18 mouse cellular contexts compared by ENCODE assay signal in the genomic region with DNA sequence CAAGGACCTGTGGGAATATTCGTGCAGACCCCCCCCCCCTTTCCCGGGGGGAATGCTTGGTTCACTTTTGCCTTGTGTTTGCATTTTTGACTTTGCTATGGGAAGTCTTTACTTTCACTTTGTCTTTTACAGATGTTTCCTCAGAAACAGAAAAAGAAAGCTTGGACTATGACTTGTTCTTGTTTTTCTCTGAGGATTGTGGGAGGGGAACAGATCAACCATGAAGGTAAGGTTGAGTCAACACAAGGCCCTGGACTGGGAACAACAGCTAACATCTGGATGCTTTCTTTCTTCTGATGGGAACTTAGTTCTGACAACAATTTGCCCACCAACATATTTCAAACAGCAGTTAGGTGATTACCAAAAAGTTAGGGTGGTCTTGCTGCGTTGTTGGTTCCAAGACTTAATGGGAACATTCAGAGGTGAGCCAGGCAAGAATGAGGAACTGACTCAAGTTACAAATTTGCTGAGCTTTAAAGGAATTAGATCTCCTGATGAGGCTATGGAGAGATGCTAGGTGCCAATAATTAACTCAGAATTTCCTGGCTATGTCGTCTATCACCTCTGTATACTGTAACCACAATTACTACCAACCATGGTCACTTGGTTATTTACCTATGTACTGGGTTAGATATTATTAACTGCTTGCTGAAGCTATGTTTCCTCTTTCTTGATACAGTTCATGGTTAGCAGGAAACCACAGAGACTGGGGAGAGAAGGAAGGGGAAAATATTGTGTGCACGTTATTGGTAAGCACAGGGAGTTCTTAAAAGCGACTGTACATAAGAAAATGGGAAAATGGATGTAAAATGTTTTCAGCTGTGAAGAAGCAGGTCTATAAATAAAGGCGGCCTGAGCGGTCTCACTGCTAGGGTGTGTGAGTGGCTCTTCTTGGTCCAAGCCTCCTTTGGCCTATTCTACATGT. TPM values are rescaled to one million over a fixed set of nuclear protein-coding genes. Genes with fewer than 3 reads are reported as not detected.
DNase-seq lines count a peak whose midpoint lies in the region; ATAC-seq and TF ChIP-seq lines count a peak whose summit lies in the region.
"Had no signal": no experiment of that assay in that cellular context is flagged by ENCODE, and none has a peak within 500 bp of the region (broad histone marks: within the 10 kb centered on the region; RNA-seq: fewer than 3 reads in every experiment).

No protein-coding gene starts in this region.

- WGBS in kidney, postnatal 0 days: 57% methylated on average over 8 of the region's 8 CpGs
- 5% methylated on average over 8 of the region's 8 CpGs for WGBS in bone marrow, adult 2 months

- no peaks in the 10 kb centered on the region for H3K79me2 ChIP-seq in CH12.LX (replicated peaks; ENCODE audit: control insufficient read depth, extremely low read depth, insufficient read depth, poor library complexity, severe bottlenecking)

- peak; percentile 57 for DNase-seq in kidney, postnatal 0 days (ENCODE audit: low spot score)
- no peak for DNase-seq in kidney, postnatal 10 days
- DNase-seq in CH12.LX (ENCODE audit: extremely low read depth): peak; percentile 38
- DNase-seq in layer of hippocampus, adult 9-11 months: no peak
- DNase-seq in urinary bladder, postnatal 4 days (ENCODE audit: low spot score in 2 of 2): no peak
- DNase-seq: adrenal gland, adult 2 months; cerebellum, adult 9-10 months; heart, adult 2 months; lung, adult 18-20 months; lung, postnatal 36 days; right cerebral cortex, postnatal 25 days had no signal

- H3K4me1 ChIP-seq in kidney, postnatal 0 days (replicated peaks; ENCODE audit: insufficient read depth, low read length): peaks cover 6% of the 10 kb centered on the region; the same call in 1 of the 2 replicates
- peaks cover 6 to 24% of the 10 kb centered on the region in 2 experiments; a peak in 3 of 4 replicates for H3K4me1 ChIP-seq in CH12.LX (ENCODE audit: control insufficient read depth in 1 of 2, insufficient read depth in 2 of 2)
- peaks cover 5% of the 10 kb centered on the region for H3K4me1 ChIP-seq in bone marrow, adult 2 months (ENCODE audit: control insufficient read depth, insufficient read depth, low read length)
- H3K4me1 ChIP-seq: forebrain, embryonic 15.5 days; midbrain, embryonic 15.5 days had no signal

- H3K9me3 ChIP-seq in kidney, postnatal 0 days (replicated peaks; ENCODE audit: low read length): no peaks in the 10 kb centered on the region
- no peaks in the 10 kb centered on the region for H3K9me3 ChIP-seq in CH12.LX (replicated peaks; ENCODE audit: low read length)
- H3K9me3 ChIP-seq: forebrain, embryonic 15.5 days; hindbrain, embryonic 15.5 days; limb, embryonic 12.5 days; midbrain, embryonic 15.5 days; stomach, embryonic 15.5 days had no signal

- TF ChIP-seq POLR2A in CH12.LX (IDR thresholded peaks at IDR 0.05; ENCODE audit: low read depth, low read length): no peak
- no peak for TF ChIP-seq POLR2A in bone marrow, adult 2 months (IDR thresholded peaks at IDR 0.05; ENCODE audit: borderline replicate concordance, control insufficient read depth, low read depth, low read length)

- in situ Hi-C loops in CH12.LX (cut with MboI; ENCODE audit: low pct_ligation_motif_present, low pct_unique_long_range_greater_than_20kb, low sequenced_read_pairs): no loop called here

- no peak for TF ChIP-seq RAD21 in CH12.LX (IDR thresholded peaks at IDR 0.05; ENCODE audit: low read depth, low read length)

- no peak overlapping the region for H3K4me2 ChIP-seq in kidney, postnatal 0 days (ENCODE audit: low read length)
- H3K4me2 ChIP-seq in CH12.LX (ENCODE audit: insufficient read depth, low read depth, poor library complexity, severe bottlenecking): peak overlapping the region; percentile 91
- H3K4me2 ChIP-seq: forebrain, embryonic 15.5 days; hindbrain, embryonic 15.5 days; limb, embryonic 12.5 days; midbrain, embryonic 15.5 days; stomach, embryonic 15.5 days had no signal

- peak; percentile 48; the same call in 1 of the 2 replicates for ATAC-seq in kidney, postnatal 0 days (replicated peaks; ENCODE audit: low FRiP score, low read depth)
- peak; percentile 67 for ATAC-seq in megakaryocyte, adult 5-6 weeks (ENCODE audit: poor library complexity, severe bottlenecking)
- ATAC-seq: forebrain, embryonic 15.5 days; midbrain, embryonic 15.5 days had no signal

- no peaks in the 10 kb centered on the region for H3K27me3 ChIP-seq in kidney, postnatal 0 days (ENCODE audit: insufficient read depth, low read length)
- H3K27me3 ChIP-seq in CH12.LX (replicated peaks): no peaks in the 10 kb centered on the region
- H3K27me3 ChIP-seq: forebrain, embryonic 15.5 days; hindbrain, embryonic 15.5 days; limb, embryonic 12.5 days; midbrain, embryonic 15.5 days; stomach, embryonic 15.5 days had no signal

- no peak overlapping the region for H3K4me3 ChIP-seq in kidney, postnatal 0 days (replicated peaks; ENCODE audit: low read depth, low read length)
- no peak overlapping the region for H3K4me3 ChIP-seq in CH12.LX (replicated peaks in 1 of 3; ENCODE audit: low read depth in 2 of 3, low read length in 2 of 3, poor library complexity in 1 of 3)
- peak overlapping the region; percentile 7 for H3K4me3 ChIP-seq in bone marrow, adult 2 months (replicated peaks; ENCODE audit: control insufficient read depth, low read depth, low read length)
- H3K4me3 ChIP-seq: forebrain, embryonic 15.5 days; heart, adult 2 months; hindbrain, embryonic 15.5 days; limb, embryonic 12.5 days; midbrain, embryonic 15.5 days; stomach, embryonic 15.5 days had no signal

- H3K9ac ChIP-seq in kidney, postnatal 0 days (ENCODE audit: low read depth, low read length): no peak overlapping the region
- H3K9ac ChIP-seq in CH12.LX (ENCODE audit: insufficient read depth, low read depth): peak overlapping the region; percentile 47; the same call in 1 of the 2 replicates
- H3K9ac ChIP-seq: forebrain, embryonic 15.5 days; hindbrain, embryonic 15.5 days; limb, embryonic 12.5 days; midbrain, embryonic 15.5 days; stomach, embryonic 15.5 days had no signal

- TF ChIP-seq EP300 in CH12.LX (IDR thresholded peaks at IDR 0.05; ENCODE audit: low read length): peak; percentile 70; the same call in 1 of the 2 replicates

- dilution Hi-C loops in CH12.LX (cut with MboI; ENCODE audit: extremely low pct_ligation_motif_present, extremely low pct_unique_long_range_greater_than_20kb, low sequenced_read_pairs): no loop called here

- H3K27ac ChIP-seq in kidney, postnatal 0 days: peak overlapping the region; percentile 51
- no peak overlapping the region for H3K27ac ChIP-seq in CH12.LX (ENCODE audit: insufficient read depth, low read depth)
- H3K27ac ChIP-seq in bone marrow, adult 2 months (ENCODE audit: control insufficient read depth, insufficient read depth, low read depth, low read length, poor library complexity): peak overlapping the region; percentile 41; the same call in 1 of the 2 replicates
- H3K27ac ChIP-seq: forebrain, embryonic 15.5 days; heart, adult 2 months; hindbrain, embryonic 15.5 days; limb, embryonic 12.5 days; midbrain, embryonic 15.5 days; stomach, embryonic 15.5 days had no signal

- no peaks in the 10 kb centered on the region for H3K36me3 ChIP-seq in kidney, postnatal 0 days (ENCODE audit: insufficient read depth, low read length)
- H3K36me3 ChIP-seq in CH12.LX (replicated peaks in 1 of 2; ENCODE audit: control insufficient read depth in 1 of 2, insufficient read depth in 1 of 2, low read length in 1 of 2): no peaks in the 10 kb centered on the region
- H3K36me3 ChIP-seq: forebrain, embryonic 15.5 days; hindbrain, embryonic 15.5 days; limb, embryonic 12.5 days; midbrain, embryonic 15.5 days; stomach, embryonic 15.5 days had no signal

- no peak for TF ChIP-seq CTCF in kidney, postnatal 0 days (IDR thresholded peaks at IDR 0.05; ENCODE audit: low read depth)
- no peak for TF ChIP-seq CTCF in CH12.LX (conservative IDR thresholded peaks at IDR 0.05 in 1 of 2, IDR thresholded peaks at IDR 0.05 in 1 of 2; ENCODE audit: low read depth in 2 of 2, low read length in 2 of 2)
- TF ChIP-seq CTCF in bone marrow, adult 2 months (IDR thresholded peaks at IDR 0.05; ENCODE audit: control insufficient read depth, insufficient read depth, low read length): no peak

TF ChIP-seq in CH12.LX, 34 proteins besides CTCF, POLR2A, EP300 and RAD21:
- TF ChIP-seq CHD2 (IDR thresholded peaks at IDR 0.05; ENCODE audit: low read length): no peak
- TF ChIP-seq ETS1 (conservative IDR thresholded peaks at IDR 0.05; ENCODE audit: low read depth, low read length): peak; percentile 44; the same call in 1 of the 2 replicates
- no peak for TF ChIP-seq ZKSCAN1 (IDR thresholded peaks at IDR 0.05; ENCODE audit: borderline replicate concordance, low read depth, low read length)
- TF ChIP-seq MAX (IDR thresholded peaks at IDR 0.05; ENCODE audit: low read length): no peak
- peak; percentile 45; the same call in 1 of the 2 replicates for TF ChIP-seq BHLHE40 (IDR thresholded peaks at IDR 0.05; ENCODE audit: low read depth, low read length)
- TF ChIP-seq USF2 (conservative IDR thresholded peaks at IDR 0.05; ENCODE audit: low read depth, low read length): no peak
- peak; percentile 54; the same call in 1 of the 2 replicates for TF ChIP-seq SIN3A (IDR thresholded peaks at IDR 0.05; ENCODE audit: low read length)
- no peak for TF ChIP-seq RCOR1 (conservative IDR thresholded peaks at IDR 0.05; ENCODE audit: low read depth, low read length)
- no peak for TF ChIP-seq SMC3 (IDR thresholded peaks at IDR 0.05; ENCODE audit: low read depth, low read length)
- no peak for TF ChIP-seq MYC (IDR thresholded peaks at IDR 0.05; ENCODE audit: low read depth, low read length)
- peak; percentile 28; the same call in 1 of the 2 replicates for TF ChIP-seq MEF2A (IDR thresholded peaks at IDR 0.05; ENCODE audit: borderline replicate concordance, low read depth, low read length)
- 0 out of 2 replicates have a peak, but pooled peaks have one; percentile 5 for TF ChIP-seq IRF4 (IDR thresholded peaks at IDR 0.05; ENCODE audit: low read depth, low read length)

RNA-seq across cellular contexts. Expression of a gene that starts 4.1 kb away (rescaled TPM):
- 2.0 and 2.2 TPM in 2 replicates for polyA plus RNA-seq in kidney, postnatal 0 days (2015; fragmentation: Nextera tagmentation; extraction: Ambion mirVana)
- total RNA-seq in CH12.LX (2012; rRNA removed) (0.17 and 0.38 TPM in 2 replicates), CH12.LX (2014; rRNA removed) (0.63 and 0.68 TPM in 2 replicates)
- 0.73 and 0.76 TPM in 2 replicates for polyA plus RNA-seq in CH12.LX (2012; ENCODE audit: insufficient read length, low read depth)
- polyA plus RNA-seq in bone marrow, adult 2 months (2011; ENCODE audit: insufficient read depth, insufficient read length, low replicate concordance, missing spikeins): 0.54 and 3.7 TPM in 2 replicates
- total RNA-seq in megakaryocyte, adult 5-6 weeks (2015): 1.6 TPM in 2 replicates
- 2.5 and 3.2 TPM in 2 replicates for total RNA-seq in megakaryocyte, adult 5-6 weeks (2017)

Comparison
In these comparisons a context has a peak if more than half of its experiments do, and no peak if none do; other contexts are left out.
1. DNase-seq: peak in kidney, postnatal 0 days (single experiment) and CH12.LX (single experiment); none in kidney, postnatal 10 days (single experiment), layer of hippocampus, adult 9-11 months (single experiment) and urinary bladder, postnatal 4 days (0 of 2).